Mouse (Mus musculus): ENCODE results near the gene Tsnax.

The Tsnax gene

DNA sequence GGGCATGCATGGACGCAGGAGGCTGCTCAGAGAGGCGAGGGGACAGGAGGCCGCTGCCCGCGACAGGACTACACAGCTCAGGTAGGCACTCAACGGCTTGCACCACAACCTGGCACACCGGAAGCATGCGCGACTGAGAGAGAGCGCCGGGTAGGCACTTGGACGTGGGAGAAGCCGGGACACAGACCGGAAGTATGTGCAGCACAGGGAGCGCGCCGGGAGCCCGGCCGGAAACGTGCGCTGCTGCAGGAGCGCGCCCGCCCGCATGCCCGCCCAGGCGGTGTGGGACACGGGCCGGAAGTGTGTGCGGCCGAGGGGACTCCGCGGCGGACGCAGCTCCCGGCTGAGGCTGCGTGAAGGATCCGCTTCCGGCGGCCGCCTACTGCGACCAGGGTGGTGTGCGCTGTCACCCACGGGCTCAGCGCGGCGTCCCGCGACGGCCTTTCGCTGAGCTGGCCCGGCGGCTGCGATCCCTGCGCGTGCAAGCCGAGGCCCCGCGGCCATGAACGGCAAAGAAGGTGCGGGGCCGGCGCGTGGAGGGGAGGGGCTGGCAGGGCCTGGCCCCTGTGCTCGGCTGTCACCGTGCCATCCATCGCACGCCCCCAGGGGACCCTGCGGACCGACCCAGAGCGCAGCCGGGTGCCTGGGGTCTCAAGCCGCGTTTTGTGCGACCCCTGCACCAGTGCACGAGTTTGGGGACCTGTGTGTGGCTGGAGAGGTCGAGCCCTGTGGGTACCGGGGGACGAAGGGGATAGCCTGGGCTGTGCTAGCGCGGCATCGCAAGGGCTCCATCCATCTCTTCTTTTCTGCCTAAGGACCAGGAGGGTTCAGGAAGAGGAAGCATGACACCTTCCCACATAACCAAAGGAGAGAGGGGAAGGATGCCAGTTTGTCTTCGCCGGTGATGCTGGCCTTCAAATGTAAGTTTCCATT, at the start of gene Tsnax:
Tsnax (plus strand) TSS at position 303 of the 933 bp plus-strand sequence.
- DNase-seq, result peak; percentile 80 to 84

DNA sequence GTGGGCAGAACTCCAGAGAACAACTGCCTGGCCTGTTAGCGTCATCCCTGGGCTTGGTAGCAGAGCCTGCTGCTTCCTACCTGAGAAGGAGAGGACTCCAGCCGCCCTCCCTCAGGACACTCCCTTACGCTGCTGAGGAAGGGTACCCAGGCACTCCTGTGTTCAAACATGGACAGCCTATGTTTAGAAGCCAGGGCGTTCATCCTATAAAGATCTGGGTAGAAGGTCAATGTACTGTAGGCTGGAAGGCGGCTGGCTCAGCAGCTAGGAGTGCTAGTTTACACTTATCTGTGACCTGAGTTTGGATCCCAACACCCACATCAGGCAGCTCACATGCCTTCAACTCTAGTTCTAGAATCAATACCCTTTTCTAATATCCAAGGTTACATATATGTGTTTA, 49.6 kb upstream of the Tsnax start:
- no peak for DNase-seq

DNA sequence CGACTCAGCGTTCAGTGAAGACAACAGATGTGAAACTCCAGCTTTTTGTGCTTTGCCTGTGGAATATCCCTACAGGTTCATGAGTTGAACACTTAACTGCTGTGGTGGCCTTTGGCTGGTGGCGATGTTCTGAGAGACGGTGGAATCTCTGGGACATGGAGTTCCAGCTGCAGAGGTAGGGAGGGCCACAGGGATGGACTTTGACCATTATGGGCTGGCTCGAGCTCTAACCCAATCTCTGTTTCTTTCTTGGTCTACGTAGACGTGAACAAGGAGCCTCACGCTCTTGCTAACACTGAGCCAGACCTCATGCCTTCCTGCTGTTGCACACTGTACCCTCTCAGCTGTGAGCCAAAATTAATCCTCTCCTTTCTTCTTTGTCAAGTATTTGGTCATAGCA, 47.8 kb upstream of the Tsnax start:
- no peak for DNase-seq

DNA sequence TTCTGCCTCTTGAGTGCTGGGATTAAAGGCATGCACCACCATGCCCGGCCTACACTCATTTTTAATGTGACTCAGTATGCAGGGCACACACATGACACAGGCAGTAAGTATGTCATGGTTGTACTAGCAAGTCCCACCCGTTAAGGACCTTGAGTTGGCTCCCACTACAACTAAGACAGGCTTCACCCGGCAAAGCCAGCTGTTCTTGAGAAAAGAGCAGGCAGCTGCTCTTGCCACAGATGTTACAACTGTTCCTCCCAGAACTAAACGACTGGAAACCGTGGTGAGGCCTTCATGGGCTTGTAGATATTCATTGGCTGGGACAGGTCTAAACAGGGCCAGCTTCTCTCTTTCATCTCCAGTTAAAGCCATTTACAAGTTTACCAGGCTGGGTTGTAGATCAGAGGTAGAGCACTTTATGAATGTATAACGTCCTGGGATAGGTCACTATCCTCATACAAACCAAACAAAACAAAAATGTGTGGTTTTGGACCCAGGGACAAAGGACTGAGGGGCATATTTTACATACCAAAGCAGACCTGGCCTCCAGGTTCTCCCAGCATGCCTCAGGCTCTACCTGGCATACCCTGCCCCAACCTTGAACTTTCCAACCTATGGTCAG, 42.4 kb upstream of the Tsnax start:
- no peak for DNase-seq

DNA sequence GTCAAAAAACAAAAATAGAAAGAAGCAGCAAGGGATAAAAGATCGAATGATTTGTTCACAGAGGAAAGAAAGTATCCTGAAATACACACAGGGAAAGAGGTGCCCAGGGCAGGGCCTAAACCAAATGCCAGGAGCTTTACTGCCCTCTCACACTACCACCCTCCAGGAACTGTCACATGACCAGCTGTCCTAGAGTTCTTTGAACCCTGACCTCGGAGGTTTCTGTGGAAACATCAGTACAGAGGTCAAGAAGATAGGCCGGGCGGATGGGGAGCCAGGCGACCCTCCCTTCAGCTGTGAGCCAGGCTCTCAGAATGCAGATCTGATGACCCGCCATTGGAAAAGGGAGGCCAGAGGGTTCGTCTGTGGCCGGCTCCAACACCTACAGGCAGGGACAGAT, 39.6 kb upstream of the Tsnax start:
- DNase-seq, result no peak

DNA sequence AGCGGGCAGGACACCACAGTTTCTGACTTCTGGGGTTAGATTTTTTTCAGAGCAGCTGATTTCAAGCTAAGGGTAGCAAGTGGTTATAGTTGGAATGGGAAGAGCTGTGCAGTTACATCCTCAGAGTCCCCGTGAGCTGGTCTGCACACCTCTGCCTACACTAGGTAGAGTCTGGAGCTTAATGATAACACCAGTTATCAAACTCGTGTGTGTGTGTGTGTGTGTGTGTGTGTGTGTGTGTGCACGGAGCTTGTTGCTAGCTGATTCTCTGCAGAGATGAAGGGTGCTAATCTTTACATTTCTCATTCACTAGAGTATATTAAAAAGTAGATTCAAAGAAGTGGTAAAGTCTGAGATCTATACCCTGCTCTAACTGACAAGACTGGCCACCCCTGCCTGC, 38.5 kb upstream of the Tsnax start:
- DNase-seq, result no peak

DNA sequence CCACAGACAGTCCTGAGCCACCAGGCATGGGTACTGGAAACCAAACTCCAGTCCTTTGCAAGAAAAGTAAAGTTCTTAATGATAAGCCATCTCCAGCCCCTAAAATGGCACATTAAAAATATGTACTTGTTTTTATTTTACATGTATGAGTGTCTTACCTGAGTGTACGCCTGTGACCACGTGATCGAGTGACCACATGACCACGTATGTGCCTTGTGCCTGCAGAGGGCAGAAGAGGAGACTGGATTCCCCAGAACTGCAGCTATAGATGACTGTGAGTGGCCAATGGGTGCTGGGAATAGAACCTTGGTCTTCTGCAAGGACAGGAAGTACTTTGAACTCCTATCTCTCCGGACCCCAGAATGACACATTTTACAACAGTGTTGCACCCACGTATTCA, 36.6 kb upstream of the Tsnax start:
- DNase-seq, result no peak

DNA sequence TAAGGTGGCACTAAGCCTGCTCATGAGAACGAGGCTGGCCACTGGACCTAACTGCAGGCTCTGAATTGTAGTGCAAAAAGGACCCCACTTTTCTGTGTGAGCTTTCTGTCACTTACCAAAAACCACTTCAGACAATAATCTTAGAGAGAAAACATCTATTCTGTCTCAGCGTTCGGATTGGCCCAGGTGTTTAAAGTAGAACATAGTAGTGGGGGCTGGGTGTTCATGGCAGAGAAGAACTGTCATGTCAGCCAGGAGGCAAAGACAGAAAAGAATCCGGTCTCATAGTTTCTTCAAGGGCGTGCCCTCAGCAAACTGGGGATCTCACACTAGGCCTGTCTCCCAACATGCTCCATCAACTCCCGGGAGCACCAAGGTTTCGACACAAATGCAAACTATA, 34.8 kb upstream of the Tsnax start:
- no peak for DNase-seq

DNA sequence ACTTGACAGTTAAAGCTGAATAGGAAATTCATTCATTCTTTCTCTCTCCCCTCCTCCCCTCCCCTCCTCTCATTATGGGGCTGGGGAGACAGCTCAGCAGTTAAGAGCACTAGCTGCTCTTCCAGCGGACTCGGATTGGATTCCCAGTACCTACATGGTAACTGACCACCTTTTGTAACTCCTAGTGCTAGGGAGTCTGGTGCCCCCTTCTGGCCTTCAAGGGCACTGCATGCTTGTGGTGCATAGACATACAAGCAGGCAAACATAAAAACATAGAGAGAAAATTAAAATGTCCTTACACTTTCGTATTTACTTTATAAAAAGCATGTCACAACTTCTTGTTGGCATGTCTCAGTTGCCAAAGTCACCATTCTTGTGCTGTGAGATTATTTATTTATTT, 32.8 kb upstream of the Tsnax start:
- peak; percentile 32 to 42 for DNase-seq

DNA sequence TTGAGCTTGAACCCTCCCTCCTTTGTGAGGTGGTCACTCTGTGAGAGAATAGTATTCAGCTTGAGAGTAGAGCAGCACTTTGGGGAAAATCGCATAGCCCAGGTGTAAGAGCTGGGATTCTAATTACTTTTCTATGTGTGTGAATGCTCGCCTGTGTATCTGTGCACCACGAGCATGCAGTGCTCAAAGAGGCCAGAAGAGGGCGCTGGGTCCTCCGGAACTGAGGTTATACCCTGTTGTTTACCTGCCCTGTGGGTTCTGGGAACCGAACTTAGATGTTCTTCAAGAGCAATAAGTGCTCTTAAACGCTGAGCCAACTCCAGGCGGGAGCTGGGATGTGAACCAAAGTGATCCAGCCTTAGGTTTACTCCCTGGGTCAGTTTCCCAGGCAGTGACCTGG, 32.0 kb upstream of the Tsnax start:
- DNase-seq, result peak; percentile 3 to 9

DNA sequence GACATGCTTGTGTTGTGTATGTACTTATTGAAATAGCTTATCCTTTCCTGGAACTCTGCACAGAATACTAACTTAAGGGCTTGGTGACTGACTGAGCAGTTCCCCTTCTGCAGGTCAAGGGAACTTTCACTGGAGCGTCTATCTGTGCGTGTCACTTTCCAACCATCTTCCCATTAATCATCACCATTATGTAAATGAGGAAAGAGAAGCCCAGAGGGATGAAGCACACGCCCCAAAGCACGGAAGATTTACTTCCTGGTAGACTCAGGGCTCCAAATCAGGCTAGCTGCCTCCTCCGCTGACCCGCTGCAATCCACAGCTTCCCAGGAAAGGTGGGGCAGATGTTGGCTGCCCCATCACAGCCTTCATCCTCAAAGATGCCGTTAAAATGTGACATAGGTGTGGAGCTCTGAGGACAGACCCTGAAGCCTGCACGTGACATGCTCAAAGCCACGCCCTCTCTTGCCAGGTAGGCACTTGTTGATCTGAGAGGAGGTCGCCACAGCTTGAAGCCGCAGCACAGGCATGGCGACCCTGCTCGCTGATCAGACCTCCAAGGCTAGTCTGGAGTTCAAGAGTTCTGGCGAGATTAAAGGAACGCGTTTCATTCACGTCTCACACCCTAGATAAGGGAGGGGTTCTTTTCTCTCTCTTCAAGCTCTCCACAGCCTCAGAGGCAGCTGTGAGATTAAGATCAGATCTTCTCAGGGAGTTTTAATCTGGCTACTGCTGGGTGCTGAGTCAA, 21.7 kb upstream of the Tsnax start:
- DNase-seq, result no peak

DNA sequence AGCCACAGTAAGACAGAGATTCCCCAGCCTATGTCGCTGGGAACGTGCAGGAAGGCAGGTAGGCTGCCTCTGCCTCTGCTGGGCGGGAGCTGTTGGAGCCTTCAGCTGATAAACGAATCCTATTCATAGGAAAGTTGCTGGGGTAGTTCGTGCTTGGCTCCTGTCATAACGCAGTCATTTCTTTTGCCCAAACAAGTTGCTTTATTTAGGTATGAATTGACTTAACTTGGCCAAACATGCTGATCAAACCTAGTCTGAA, 21.2 kb upstream of the Tsnax start:
- DNase-seq, result no peak

DNA sequence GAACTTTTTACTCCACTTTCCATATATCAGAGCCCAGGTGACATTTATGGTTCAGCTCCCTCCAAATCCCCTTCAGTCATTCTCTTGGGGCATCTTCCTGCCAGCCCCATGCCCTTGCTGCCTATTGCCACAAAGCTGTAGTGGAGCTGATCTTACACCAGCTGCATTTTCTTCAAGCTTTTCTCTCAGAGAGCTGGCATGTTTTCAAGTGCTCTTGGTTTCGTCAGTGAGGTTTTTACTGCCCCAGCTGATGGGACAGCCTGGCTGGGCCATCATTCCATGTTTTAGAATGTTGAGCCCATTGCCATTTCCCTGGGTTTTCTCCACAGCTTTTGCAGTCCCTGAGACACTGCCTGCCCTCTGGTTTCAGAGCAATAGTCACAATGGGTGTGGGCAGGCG, 17.0 kb upstream of the Tsnax start:
- DNase-seq, result no peak

DNA sequence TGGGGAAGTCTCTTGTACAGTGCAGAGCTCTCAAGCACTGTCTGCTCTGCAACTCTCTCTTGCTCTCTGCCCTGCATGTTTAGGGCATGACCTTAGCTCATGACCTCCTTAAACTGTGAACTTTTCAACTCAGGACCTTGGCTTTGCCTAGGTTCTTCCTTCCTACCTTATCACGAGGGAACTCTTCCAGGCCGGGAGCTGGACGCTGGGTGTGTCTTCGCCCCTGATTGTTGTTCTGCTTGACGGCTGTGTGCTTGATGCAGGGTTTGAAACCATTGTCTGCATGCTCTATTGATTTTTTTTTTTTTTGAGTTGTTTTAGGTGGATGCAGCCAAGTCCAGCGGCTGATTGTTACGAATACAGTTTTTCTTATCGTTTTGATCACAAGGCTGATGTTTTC, 11.3 kb downstream of the Tsnax start:
- no peak for DNase-seq

DNA sequence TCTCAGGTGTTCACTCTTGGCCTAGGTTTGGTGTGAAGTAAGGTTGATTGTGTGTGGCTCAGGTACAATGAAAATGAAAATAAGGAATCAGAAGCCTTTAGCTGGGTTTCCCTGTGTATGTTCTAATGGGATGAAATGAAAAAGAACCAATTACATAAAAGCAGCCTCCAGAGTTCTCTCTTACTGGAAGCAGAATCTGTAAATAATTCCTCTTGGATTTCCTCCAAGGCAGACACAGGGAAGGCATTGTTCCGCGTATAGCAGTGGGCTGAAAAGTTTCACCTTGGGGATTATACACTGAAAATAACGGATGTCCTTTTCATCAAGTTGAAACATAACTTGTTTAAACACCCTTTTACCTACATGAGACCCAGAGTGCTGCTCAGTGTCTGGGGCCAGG, 14.4 kb downstream of the Tsnax start:
- no peak for DNase-seq

DNA sequence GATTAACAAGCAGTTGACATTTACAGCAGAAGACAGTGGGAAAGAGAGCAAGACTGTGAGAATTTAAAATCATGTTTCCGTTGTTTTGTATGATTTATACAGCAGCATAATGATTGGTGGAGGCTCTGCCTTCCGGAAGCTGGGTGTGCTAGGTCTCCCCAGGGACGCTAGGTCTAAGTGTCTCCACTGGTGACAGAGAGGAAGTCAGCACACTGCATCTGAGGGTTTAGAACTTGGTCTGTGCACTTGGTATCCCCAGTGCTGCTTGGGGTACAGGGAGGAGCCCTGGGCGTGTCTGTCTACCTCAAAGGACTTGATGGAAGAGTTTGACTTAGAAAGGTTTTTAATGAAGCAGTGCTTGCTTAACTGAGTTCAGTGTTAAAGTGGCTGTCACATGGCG, 16.0 kb downstream of the Tsnax start:
- peak; percentile 64 to 65 for DNase-seq

DNA sequence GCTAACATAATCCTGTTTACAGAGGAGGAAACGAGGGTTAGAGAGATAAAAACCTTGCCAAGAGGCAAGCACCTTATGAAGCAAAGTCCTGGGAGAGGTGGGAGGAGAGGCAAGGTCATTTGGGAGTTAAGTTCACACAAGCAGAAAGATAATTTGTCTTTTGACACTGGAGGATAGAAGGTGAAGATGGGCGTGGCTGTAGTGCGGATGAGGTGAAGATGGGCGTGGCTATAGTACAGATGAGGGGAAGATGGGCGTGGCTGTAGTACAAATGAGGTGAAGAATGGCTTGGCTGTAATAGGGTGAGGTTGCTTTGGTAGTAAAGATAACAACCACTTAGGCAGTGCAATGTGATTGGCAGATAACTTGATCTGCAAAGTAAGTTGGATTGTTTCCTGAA, 18.5 kb downstream of the Tsnax start:
- DNase-seq, result no peak

DNA sequence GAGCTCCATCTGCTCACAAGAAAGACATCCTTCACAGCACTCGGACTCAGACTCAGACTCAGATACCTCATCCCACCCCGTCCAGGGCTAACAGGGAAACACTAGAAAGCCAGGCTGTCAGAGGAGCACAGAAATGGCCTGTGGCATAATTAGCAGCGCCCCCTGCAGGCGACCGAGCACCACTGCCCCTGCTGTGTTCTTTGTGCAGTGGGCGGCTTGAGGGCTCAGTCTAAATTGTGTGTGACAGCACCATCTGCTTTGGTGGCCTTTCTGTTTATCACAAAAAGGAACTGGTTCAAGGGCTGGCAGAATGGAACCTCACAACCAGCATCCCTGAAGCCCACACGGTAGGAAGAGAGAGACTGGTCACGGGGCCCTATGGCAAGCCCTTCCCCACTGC, 21.9 kb downstream of the Tsnax start:
- DNase-seq, result peak; percentile 82 to 83

DNA sequence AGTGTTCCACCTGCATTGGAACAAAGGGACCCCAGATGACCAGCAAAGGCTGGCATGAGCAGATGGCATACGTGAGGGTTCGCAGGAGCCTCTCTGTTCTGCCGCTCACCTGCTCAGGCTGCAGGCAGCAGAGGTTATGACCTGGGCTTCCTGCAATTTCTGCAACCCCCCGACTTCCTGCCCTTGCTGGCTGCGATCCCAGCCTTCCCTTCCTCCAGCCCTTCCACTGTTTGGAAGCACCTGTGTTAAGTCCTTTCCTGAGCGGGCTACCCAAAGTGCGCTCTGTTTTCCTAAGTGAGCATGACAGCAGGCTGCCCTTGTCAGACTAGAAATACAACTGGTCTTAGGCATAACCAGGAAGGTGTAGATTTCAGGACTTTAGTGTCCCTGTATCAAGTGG, 24.3 kb downstream of the Tsnax start:
- DNase-seq, result no peak

DNA sequence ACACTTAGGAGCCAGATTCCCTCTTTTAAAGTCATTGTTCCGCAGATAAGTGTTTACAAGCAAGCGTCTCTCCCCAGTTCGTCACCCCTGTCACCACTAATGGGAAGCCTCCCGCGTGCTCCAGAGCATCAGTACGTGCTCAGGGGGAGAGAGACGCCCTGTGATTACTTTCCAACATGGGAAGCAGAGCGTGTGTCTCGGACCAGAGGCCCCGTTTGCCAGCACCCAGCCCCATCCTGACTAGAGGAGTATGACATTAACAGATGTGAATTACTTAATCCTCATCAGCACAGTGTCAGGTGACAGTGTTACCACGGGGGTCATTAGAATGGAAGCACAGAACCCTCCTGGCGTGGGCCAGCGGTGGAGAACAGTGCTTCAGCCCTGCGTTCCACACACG, 25.9 kb downstream of the Tsnax start:
- no peak for DNase-seq

DNA sequence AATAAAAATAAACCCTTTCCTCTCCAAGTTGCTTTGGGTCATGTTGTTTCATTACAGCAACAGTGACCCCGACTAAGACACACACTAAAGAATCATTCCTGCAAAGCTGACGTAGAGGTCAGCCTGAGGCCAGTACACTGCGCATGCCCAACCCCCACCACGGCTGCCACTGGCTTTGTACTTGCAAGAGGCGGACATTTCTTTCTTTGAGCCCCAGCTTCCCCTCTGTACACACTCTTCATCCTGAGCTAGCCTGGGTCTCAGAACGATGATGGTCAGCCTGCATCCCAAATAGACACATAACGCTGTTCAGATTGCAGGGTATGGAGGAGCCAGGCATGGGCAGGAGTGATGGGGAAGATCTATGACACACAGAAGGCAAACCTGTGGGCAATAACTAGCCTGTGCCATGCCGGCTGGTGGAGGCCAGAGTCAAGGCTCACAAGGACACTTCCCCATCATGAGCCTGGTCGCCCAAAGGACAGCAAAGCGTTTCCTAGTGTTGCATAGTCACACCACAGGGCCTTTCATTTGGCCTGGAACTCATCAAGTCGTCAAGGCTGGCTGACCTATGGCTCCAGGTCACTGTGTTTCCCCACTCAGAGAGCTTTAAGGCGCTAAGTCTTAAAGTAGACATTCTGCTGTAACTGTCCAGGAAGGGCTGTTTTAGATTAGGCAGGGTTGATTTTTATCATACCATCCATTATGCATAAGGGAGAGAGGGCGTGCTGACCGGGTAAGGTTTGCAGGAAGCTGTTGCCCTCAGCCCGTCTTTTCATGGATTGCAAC, 28.0 kb downstream of the Tsnax start:
- DNase-seq, result no peak

DNA sequence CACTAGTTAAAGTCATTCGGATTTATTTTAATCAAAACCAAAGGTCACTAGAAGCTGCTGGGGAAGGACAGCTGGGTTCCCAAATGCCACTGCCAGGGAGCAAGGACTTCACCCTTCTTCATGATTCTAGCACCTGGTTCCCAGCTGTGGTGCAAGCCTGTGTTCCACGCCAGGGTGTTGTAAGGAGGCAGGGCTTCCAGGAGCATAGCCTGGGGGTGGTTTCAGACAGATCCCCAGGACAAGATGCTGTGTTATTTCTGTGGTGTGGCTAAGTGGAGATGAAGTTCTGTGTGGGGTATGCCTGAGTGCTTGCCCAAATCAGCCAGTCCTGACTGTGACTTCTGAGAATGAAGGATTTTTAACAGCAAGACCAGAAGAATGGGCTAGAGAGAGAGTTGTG, 28.7 kb downstream of the Tsnax start:
- DNase-seq, result no peak

DNA sequence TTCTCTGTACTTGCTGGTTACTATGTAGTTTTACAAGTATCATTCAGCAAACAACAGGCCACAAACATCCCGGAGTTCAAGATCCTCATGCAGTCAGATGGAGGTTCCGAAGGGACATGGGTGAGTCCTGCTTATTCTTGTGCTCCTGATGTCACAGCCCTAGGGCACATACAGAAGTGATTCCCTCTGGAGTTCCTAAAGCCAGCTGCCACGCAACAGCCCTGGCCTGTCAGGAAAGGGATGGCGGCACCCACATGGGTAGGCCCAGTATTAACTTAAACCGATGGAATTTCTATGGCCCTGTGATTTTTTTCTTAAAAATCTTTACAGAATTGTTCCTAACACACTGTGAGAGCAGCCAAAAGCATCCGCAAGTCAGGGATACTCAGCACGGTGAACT, 30.6 kb downstream of the Tsnax start:
- DNase-seq, result no peak
